Mouse (Mus musculus) lung, postnatal 0 days (tissue): Measurements from ENCODE around the gene Plrg1. TPM values are rescaled to one million over a fixed set of nuclear protein-coding genes. Genes with fewer than 3 reads are reported as not detected.

Experiments
- ATAC-seq: fragments of 200-750 bp; cut with Nextera tagmentation; 2 replicates; pipeline ENCODE4 v1.8.0; 2017; ENCODE audit warnings: moderate library complexity
- DNase-seq: peaks from one replicate; pipeline ENCODE4 v3.0.0-alpha.2; 2016; ENCODE audit warnings: low spot score
- H3K27ac ChIP-seq: fragments of 300-500 bp; sonication (generic); 2 replicates; pipeline ENCODE4 v1.5.1; 2014; ENCODE audit warnings: antibody characterized with exemption, mild to moderate bottlenecking, low read length, mixed read lengths
- H3K27me3 ChIP-seq: fragments of 300-500 bp; sonication (generic); replicated peaks from 2 replicates; pipeline ENCODE4 v1.6.1; 2014; ENCODE audit warnings: low read length, mixed read lengths; ENCODE audit not compliant: insufficient read depth
- H3K36me3 ChIP-seq: fragments of 300-500 bp; sonication (generic); 2 replicates; pipeline ENCODE4 v1.6.1; 2014; ENCODE audit warnings: low read length, mixed read lengths; ENCODE audit not compliant: insufficient read depth
- H3K4me1 ChIP-seq: fragments of 300-500 bp; sonication (generic); 2 replicates; pipeline ENCODE4 v1.6.1; 2014; ENCODE audit warnings: antibody characterized with exemption, low read depth, low read length, mixed read lengths; ENCODE audit not compliant: insufficient read depth
- H3K4me2 ChIP-seq: fragments of 300-500 bp; sonication (generic); replicated peaks from 2 replicates; pipeline ENCODE4 v1.6.1; 2014; ENCODE audit warnings: low read depth, mild to moderate bottlenecking, low read length, moderate library complexity, mixed read lengths
- H3K4me3 ChIP-seq: fragments of 300-500 bp; sonication (generic); 2 replicates; pipeline ENCODE4 v1.5.1; 2014; ENCODE audit warnings: low read depth, low read length
- H3K9ac ChIP-seq: fragments of 300-500 bp; sonication (generic); replicated peaks from 2 replicates; pipeline ENCODE4 v1.6.1; 2014; ENCODE audit warnings: low read depth, mild to moderate bottlenecking
- H3K9me3 ChIP-seq: fragments of 300-500 bp; sonication (generic); 2 replicates; pipeline ENCODE4 v1.6.1; 2016; ENCODE audit warnings: low read length, mixed read lengths
- CTCF ChIP-seq: IDR thresholded peaks from 2 replicates; pipeline ENCODE4 v1.5.1; 2016; ENCODE audit warnings: antibody characterized with exemption, mild to moderate bottlenecking
- EP300 ChIP-seq: IDR thresholded peaks from 2 replicates; pipeline ENCODE4 v1.6.1; 2016; ENCODE audit warnings: antibody characterized with exemption, mild to moderate bottlenecking, control low read depth
- WGBS: fragments of 180-500 bp; shearing (Covaris S2); extraction: QIAGEN DNeasy Blood & Tissue Kit; methylation state at CpG from one replicate; pipeline ENCODE4 v1.1.7; 2014; 5-methylcytosine and 5-hydroxymethylcytosine counted together
- polyA plus RNA-seq: library from polyadenylated mRNA; unstranded; fragments of >200 nt; fragmentation: Nextera tagmentation; extraction: Ambion mirVana; gene quantifications from 2 replicates; pipeline ENCODE4 v1.2.1, GENCODE M21; 2015

Gene Plrg1
- 54.5 and 57.8 TPM in 2 replicates for polyA plus RNA-seq

DNA sequence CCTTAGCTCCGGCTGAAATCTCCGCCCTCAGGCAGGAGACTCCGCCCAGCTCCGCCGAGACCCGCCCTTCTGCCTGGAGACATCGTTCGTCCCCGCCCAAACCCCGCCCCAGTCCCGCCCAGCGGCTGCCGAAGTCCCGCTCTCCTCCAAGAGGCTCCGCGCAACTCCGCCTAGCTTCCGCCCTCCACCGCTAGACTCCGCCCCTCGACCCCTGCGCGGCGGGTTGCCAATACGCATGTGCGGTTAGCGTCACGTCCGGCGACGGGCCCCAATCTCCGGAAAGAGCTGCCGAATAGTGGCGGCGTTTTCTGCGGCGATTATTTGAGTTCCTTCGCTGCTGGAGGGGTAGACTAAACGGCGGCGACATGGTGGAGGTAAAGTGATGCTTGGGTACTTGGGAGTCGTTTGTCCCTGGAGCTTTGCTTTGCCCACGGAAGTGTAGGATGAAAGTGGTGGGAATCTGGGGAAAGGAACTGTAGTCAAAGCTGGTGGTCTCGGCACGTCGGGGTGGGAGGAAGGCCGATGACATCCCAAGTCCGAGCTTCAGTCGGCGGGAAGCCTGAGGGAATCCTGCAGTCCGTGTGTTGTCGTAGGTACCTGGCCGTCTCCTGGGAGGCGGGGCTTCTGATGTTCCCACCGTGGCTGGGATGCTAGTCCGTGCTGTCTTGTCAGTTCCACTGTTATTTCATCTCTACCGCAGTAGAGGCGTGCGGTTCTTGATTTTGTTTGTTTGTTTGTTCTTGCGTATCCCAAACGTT, at the start of gene Plrg1:
Gene Plrg1, plus strand, starts transcription at position 242 of the 758 bp plus-strand sequence.
- peak within 1 kb of the TSS; percentile 65 for H3K27ac ChIP-seq
- ATAC-seq = peak; percentile 99
- DNase-seq = peak; percentile 98
- H3K9ac ChIP-seq = peak within 1 kb of the TSS; percentile 79
- H3K4me1 ChIP-seq = peaks cover 7% of the 10 kb centered on the region; the same call in 1 of the 2 replicates
- no peaks in the 10 kb centered on the region for H3K27me3 ChIP-seq
- H3K9me3 ChIP-seq = no peaks in the 10 kb centered on the region
- H3K4me3 ChIP-seq = peak within 1 kb of the TSS; percentile 82
- peaks cover 19% of the 10 kb centered on the region; the same call in 1 of the 2 replicates for H3K36me3 ChIP-seq
- TF ChIP-seq CTCF (peak; percentile 27; the same call in 1 of the 2 replicates), EP300 (no peak)
- WGBS = 1% methylated on average over 60 of the region's 61 CpGs
- H3K4me2 ChIP-seq = peak within 1 kb of the TSS; percentile 79

DNA sequence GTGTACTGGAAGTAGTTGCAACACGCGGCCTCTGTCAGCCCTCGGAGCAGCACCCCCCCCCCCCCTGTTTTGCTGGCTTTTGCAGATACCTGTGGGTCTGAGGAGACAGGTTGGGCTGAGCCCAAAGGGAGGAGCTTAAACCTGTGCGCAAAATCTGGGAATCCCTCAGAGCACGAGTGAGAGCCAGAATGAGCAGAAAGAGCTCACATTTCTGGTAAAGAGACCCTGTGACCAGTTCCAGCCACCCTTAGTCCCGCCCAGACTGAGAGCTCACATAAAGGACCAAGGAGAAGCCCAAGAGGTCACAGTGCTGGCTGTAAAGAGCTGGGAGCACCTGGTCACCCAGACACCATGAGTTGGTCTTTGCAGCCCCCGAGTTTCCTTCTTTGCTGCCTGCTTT, 47.8 kb upstream of the Plrg1 start, which contains the start of gene Fgg:
Gene Fgg, plus strand, starts transcription at position 168 of the 400 bp plus-strand sequence.
- H3K27me3 ChIP-seq = no peaks in the 10 kb centered on the region
- no peaks in the 10 kb centered on the region for H3K9me3 ChIP-seq
- no peak for TF ChIP-seq EP300
- no peak for TF ChIP-seq CTCF
- no peaks in the 10 kb centered on the region for H3K4me1 ChIP-seq
- no peak within 1 kb of the TSS for H3K4me3 ChIP-seq
- DNase-seq (no peak), ATAC-seq (no peak)
- WGBS = 38% methylated on average over 7 of the region's 7 CpGs
- no peaks in the 10 kb centered on the region for H3K36me3 ChIP-seq
- no peak within 1 kb of the TSS for H3K27ac ChIP-seq
- H3K4me2 ChIP-seq = no peak within 1 kb of the TSS
- H3K9ac ChIP-seq = no peak within 1 kb of the TSS

DNA sequence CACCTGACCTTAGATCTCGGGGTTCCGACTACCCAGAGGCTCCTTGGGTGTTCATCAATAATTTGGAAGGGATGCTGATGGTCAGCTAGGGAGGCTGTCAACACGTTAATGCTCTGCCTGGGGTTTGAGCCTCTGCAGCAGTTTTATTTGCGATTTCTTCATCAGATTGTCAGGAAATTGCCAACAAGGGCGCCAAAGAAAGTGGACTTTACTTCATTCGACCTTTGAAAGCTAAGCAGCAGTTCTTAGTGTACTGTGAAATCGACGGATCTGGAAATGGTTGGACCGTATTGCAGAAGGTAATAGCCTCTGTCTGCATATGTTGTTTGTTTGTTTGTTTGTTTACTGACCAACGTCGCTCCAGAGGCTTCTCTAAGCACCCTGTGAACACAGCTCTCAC, 45.0 kb upstream of the Plrg1 start:
- Histone ChIP-seq H3K27ac (no peak overlapping the region), H3K4me1 (no peaks in the 10 kb centered on the region), H3K4me2 (no peak overlapping the region), H3K9ac (no peak overlapping the region), H3K4me3 (no peak overlapping the region), H3K27me3 (no peaks in the 10 kb centered on the region), H3K36me3 (no peaks in the 10 kb centered on the region), H3K9me3 (no peaks in the 10 kb centered on the region)
- DNase-seq (no peak), ATAC-seq (no peak)
- WGBS = 70% methylated on average over 11 of the region's 11 CpGs
- TF ChIP-seq EP300 = no peak
- TF ChIP-seq CTCF = no peak

DNA sequence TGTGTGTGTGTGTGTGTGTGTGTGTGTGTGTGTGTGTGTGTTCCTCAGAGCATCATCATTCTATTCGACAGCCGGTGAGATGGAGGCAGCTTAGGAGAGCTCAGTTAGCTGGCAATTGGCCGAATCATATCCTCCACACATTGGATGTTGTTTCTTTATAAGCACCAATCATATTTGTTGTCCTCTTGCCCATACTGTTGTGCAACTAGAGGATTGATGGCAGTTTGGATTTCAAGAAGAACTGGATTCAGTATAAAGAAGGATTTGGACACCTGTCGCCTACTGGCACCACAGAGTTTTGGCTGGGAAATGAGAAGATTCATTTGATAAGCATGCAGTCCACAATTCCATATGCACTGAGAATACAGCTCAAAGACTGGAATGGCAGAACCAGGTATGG, 44.2 kb upstream of the Plrg1 start:
- no peaks in the 10 kb centered on the region for H3K4me1 ChIP-seq
- DNase-seq (no peak), ATAC-seq (no peak)
- no peak overlapping the region for H3K4me2 ChIP-seq
- TF ChIP-seq EP300 (no peak), CTCF (no peak)
- H3K36me3 ChIP-seq = no peaks in the 10 kb centered on the region
- H3K9ac ChIP-seq = no peak overlapping the region
- 83% methylated on average over 4 of the region's 4 CpGs for WGBS
- no peaks in the 10 kb centered on the region for H3K27me3 ChIP-seq
- no peaks in the 10 kb centered on the region for H3K9me3 ChIP-seq
- no peak overlapping the region for H3K4me3 ChIP-seq
- H3K27ac ChIP-seq = no peak overlapping the region

DNA sequence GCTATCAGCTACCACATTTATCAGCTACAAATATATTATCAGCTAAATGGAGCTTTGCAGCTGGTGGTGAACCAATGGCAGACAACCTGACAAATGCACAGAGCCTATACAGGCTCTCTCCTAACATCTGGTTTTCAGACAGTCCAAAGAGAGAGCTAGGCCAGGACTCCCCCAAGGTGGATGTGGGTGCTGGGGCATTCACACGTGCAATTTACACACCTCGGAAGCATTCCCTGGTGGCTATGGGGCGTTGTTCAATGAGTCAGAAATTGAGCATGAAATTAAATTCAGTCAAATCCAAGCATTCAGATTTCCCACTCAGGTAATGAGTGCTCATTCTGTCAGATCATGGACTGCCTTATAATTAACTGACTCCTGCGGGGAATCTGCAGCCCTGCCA, 43.8 kb upstream of the Plrg1 start:
- H3K4me3 ChIP-seq = no peak overlapping the region
- H3K27ac ChIP-seq = no peak overlapping the region
- no peaks in the 10 kb centered on the region for H3K9me3 ChIP-seq
- H3K27me3 ChIP-seq = no peaks in the 10 kb centered on the region
- H3K36me3 ChIP-seq = no peaks in the 10 kb centered on the region
- 75% methylated on average over 4 of the region's 4 CpGs for WGBS
- H3K4me1 ChIP-seq = no peaks in the 10 kb centered on the region
- no peak overlapping the region for H3K4me2 ChIP-seq
- ATAC-seq (no peak), DNase-seq (no peak)
- no peak overlapping the region for H3K9ac ChIP-seq
- TF ChIP-seq CTCF (no peak), EP300 (no peak)

DNA sequence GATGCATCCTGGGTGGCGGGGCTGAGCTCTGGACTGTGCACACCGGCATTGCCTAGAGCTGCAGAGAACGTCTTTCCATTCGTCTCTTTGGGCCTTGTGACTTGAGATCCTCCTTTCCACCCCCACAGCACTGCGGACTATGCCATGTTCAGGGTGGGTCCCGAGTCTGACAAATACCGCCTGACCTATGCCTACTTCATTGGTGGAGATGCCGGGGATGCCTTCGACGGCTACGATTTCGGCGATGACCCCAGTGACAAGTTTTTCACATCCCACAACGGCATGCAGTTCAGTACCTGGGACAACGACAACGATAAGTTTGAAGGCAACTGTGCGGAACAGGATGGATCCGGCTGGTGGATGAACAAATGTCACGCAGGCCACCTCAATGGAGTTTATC, 42.7 kb upstream of the Plrg1 start:
- Histone ChIP-seq H3K27ac (no peak overlapping the region), H3K27me3 (no peaks in the 10 kb centered on the region), H3K4me3 (no peak overlapping the region), H3K9me3 (no peaks in the 10 kb centered on the region), H3K36me3 (no peaks in the 10 kb centered on the region), H3K4me2 (no peak overlapping the region), H3K9ac (no peak overlapping the region), H3K4me1 (no peaks in the 10 kb centered on the region)
- 89% methylated on average over 19 of the region's 19 CpGs for WGBS
- DNase-seq (no peak), ATAC-seq (no peak)
- TF ChIP-seq EP300 (no peak), CTCF (no peak)
